Mouse (Mus musculus) frontal cortex, postnatal 36 days (tissue): Measurements from ENCODE around the gene Capn7.

Source experiments
- DNase-seq, 2 experiments: peaks; one replicate each; pipeline ENCODE4 v3.0.0; 2022; ENCODE audit warnings: low spot score in 2 of 2

Capn7 gene

DNA sequence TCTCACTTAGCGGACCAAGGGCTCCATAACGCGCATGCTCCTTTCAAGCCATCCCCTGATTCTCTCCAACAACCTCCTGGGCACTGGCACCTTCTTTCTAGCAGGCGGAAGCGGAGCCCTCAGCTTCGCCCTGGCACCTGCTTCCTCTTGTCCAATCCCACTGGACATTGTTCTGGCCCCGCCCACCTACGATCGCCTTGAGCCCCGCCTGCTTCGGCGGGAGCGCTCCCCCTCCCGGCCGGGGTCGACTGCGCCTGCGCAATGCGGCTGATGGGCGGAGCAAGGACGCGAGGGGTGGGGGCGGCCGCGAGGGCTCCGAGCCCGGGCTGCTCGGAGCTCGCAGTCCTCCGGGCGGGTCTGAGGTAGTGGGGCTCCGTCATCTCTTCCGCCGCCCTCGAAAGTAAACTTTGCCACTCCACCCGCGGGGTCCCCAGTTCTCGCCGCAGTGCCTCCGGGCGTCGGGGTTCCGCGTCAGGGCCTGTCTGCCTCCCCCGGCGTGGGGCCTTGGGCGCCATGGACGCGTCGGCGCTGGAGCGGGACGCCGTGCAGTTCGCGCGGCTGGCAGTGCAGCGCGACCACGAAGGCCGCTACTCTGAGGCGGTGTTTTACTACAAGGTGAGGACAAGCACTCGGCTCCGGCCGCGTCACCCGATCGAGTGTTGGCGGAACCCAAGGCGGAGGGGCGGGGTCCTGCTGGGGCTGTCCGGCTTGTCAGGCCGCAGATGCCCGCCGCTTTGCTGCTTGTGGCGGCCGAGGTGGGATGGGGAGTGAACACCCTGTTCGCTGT lies at the start of gene Capn7:
Gene Capn7 (plus strand): TSS at position 270 of the 787 bp plus-strand sequence.
- peak; percentile 96 to 98 for DNase-seq

DNA sequence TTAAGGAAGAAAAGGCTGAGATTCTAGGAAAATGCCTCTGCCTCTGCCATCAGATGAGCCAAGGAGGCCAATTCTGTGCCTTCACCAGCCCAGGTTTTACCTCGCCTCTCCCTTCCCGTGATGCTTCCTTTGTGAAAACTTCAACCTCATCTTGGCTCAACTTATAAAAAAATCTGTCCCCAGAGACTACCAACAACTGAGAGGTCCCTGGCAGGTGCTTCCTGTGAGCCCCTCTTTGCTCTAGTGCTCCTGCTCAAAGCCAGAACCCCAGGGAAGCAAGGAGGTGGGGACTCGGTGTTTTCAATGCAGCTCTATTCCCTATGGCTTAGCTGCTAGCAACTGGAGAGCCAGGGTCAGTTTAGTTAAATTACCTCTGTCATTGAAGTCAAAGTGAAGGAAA lies 23.2 kb upstream of the Capn7 start:
- no peak for DNase-seq

DNA sequence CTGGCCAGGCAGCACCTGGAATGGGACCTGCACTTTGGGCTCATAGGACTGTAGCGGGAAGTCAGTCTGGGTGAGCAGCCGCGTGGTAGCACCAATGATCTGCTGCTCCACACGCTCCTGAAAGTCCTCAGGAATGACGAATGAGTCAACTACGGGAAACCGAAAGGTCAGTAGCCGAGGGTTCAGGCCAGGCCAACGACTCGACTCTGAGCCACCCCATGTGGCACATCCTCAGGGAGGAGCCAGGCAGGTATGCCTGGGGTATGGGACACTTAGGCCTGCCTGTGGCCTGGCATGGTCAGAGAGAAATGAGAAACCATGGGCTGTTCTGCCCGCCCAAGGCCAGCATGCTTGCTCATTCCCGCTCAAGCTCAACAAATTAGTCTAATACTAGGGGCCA lies 19.8 kb upstream of the Capn7 start:
- no peak for DNase-seq

GRCm38 (mm10) chr14:31317754-31318153 lies 18.7 kb upstream of the Capn7 start:
- DNase-seq = no peak

DNA sequence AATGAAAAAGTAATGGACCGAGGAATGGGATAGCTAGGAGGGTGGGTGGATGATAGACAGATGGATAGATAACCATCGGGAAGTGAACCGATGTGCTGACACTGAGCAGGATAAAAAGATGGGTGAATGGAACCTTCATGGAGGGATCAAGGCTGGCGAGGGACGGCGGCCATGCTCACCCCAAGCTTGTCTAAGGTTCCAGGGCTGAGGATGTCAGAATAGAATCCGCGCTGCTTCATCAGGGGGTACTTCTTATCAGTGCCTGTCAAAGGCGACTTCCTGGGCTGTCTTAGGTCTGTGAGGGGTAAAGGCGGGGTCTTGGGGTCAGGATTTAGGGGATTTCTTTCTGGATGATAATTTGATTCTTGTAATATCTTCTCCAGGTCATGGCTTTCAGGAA lies 16.9 kb upstream of the Capn7 start:
- DNase-seq = no peak

- no peak for DNase-seq
Measured at GRCm38 (mm10) chr14:31321181-31321580, 15.3 kb upstream of the Capn7 start.

GRCm38 (mm10) chr14:31322191-31322590 lies 14.2 kb upstream of the Capn7 start:
- DNase-seq = no peak

GRCm38 (mm10) chr14:31323189-31323588 lies 13.2 kb upstream of the Capn7 start:
- DNase-seq = no peak

DNA sequence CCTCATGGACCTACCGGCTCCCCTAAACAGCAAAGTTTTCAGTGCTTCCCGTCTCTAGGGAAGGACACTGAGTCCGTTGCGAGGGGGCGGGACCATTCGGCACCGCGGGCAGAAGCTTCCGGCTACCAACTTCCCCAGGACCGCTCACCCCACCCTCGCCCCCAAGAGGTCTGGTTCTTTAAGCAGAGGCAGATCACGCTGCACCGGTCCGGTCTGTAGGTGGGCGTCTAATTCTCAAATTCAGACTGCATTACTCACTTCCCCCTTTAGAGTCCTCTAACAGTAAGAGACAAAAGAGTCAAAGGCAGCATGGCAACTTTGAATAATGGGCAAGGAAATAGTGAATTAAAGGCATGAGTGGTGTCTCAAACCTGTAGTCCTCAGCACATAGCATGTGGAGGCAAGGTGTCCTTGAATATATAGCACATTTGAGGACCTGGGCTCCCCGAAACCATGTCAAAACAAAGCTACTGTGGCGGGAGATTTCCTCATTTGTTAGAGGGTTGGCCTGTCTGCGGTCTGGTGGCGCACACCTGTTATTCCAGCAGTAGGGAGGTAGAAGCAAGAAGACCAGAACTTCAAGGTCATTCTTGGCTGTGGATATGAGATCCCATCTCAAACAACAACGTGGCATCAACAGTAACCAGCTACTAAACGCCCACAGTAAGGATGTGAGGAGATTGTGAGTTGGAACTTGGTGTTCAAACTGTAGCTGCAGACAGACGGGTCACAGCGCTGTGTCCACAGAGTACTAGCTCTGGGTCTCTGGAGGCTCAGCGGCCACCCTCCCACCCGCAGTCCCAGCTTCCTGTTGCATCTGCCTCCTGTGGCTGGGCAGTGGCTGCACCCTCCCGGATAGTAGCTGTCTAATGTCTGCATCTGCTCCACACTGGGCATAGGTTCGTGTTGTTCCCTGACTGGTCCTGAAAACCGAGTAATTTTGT lies 12.3 kb upstream of the Capn7 start, which contains the start of gene Dnah1:
Gene Dnah1 (minus strand): TSS at position 48 of the 944 bp plus-strand sequence.
- no peak for DNase-seq

- no peak for DNase-seq
Measured at GRCm38 (mm10) chr14:31324851-31325250, 11.6 kb upstream of the Capn7 start.

DNA sequence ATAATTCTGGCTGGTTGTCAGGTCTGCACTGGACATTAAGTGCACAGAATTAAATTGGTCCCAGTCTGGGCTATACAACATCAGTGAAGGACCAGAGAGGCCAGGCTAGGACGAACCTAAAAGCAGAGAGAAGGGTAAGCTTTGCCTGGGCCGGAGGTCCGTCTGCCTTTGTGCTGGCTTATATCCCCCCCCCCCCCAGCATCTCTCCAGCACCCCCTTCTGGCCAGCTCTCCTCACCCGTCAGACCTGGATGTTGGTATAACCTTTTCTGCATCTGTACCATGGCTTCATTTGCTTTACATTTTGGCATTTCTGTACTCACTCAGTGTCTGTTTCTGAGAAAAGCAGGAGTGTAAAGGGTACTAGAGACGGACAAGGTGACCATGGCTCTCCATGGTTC lies 10.9 kb upstream of the Capn7 start:
- no peak for DNase-seq

- no peak for DNase-seq
Measured at GRCm38 (mm10) chr14:31326770-31327169, 9.7 kb upstream of the Capn7 start.

DNA sequence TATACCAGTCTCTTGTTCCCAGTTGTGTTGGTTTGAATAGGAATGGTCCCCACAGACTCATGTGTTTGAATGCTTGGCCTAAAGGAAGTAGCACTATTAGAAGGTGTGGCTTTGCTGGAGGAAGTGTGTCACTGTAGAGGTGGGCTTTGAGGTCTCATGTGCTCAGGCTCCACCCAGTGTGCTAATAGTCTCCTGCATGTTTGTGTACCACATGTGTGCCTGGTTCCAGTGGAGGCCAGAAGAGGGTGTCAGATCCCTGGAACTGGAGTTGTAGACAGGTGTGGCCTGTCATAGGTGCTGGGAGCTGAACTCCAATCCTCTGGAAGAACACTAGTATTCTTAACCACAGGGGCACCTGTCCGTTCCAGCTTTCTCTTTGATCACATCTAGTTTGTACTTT lies 9.2 kb upstream of the Capn7 start:
- no peak for DNase-seq

GRCm38 (mm10) chr14:31327681-31328080 lies 8.8 kb upstream of the Capn7 start:
- DNase-seq = no peak

DNA sequence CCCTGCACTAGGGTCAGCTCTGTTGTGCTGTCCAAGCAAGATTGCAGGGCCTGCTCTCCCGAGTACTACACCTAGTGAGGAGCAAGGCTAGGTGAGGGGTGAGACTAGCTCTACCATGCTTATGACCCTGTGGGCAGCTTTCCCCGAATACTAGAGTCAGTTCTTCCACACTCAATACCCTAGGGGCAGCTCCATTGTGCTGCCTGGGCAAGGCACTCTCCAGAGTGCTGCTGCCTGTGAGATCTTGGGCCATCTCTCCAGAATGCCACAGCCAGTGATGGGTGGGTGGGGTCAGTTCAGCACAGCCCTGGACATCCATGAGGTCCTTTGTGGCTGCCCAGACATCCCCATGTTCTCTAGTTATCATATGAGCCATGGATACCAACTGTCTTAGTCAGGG lies 6.7 kb upstream of the Capn7 start:
- no peak for DNase-seq

GRCm38 (mm10) chr14:31330957-31331356 lies 5.5 kb upstream of the Capn7 start:
- DNase-seq = no peak

GRCm38 (mm10) chr14:31335765-31336164 lies 673 bp upstream of the Capn7 start:
- peak in 1 of 2 experiments; percentile 10 for DNase-seq

DNA sequence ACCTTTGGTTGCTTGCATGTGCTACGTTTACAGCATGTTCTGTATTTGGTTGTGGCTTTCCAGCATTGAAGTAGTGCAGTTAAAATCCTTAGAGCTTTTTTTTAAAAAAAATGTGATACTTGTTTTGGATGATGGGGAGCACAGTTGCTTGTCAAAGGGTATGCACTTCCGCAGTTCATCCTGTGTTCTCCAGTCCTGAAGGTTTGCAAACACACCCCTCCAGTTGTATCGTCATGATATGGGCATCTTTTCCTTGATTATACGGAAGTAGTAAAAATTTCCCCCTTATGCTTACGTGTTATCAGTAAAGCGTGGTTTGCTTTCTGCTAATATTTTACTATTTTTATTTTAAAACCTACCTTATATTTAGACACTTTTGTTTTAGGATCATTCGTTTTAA lies 968 bp downstream of the Capn7 start:
- no peak for DNase-seq

GRCm38 (mm10) chr14:31337947-31338346 lies 1.5 kb downstream of the Capn7 start:
- no peak for DNase-seq

DNA sequence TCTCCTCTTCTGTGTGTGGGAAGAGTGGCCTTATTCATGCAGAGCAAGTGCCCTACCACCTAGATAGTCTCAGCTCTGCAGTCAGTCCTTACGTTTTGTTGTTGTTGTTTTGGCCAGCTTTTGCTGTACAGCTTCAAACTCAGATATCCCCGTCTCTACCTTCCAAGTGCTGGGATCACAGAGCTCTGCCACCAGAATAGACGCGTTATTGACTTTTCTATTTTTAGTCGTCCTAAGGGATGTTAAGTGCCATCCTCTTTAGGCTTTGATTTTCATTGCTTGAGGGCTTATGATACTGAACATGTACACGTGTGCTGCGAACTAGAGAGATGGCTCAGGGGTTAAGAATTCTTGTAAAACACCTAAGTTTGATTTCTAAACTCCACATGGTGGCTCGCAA lies 6.8 kb downstream of the Capn7 start:
- DNase-seq = no peak

DNA sequence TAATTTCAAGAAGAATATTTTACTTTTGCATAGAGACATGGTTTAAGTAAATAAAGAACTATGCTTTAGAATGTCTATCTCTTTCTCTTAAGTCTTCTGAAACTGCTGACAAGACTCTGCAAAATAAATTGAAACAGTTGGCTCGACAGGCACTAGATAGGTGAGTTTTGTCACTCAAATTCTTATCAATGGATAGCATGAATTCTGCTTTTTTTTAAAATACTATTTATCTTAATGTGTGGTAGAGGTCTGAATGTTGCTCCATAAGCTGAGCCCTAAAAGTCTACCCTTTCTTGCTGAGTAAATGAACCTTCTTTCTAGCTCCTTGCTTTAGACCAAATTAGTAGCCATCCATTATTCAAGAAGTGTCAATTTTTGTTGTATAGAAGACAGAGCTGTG lies 8.9 kb downstream of the Capn7 start:
- no peak for DNase-seq

- DNase-seq = no peak
Measured at GRCm38 (mm10) chr14:31362236-31362635, 25.8 kb downstream of the Capn7 start.

- DNase-seq = no peak
Measured at GRCm38 (mm10) chr14:31364589-31364988, 28.2 kb downstream of the Capn7 start.
